Mouse (Mus musculus) liver, postnatal 0 days (tissue): ENCODE data around the gene Padi4. TPM values are rescaled to one million over a fixed set of nuclear protein-coding genes. Genes with fewer than 3 reads are reported as not detected.

ENCODE experiments used
- ATAC-seq: fragments of 200-750 bp; cut with Nextera tagmentation; 2 replicates; pipeline ENCODE4 v1.8.0; 2017; ENCODE audit warnings: mild to moderate bottlenecking, moderate library complexity
- DNase-seq: peaks from one replicate; pipeline ENCODE4 v3.0.0-alpha.2; 2016
- H3K27ac ChIP-seq: fragments of 300-500 bp; sonication (generic); 2 replicates; pipeline ENCODE4 v1.5.1; 2014; ENCODE audit warnings: antibody characterized with exemption, moderate library complexity, mild to moderate bottlenecking, low read depth
- H3K27me3 ChIP-seq: fragments of 300-500 bp; sonication (generic); 2 replicates; pipeline ENCODE4 v1.6.1; 2014; ENCODE audit warnings: low read length, control low read depth, mixed read lengths; ENCODE audit not compliant: insufficient read depth
- H3K36me3 ChIP-seq: fragments of 300-500 bp; sonication (generic); replicated peaks from 2 replicates; pipeline ENCODE4 v1.6.1; 2014; ENCODE audit warnings: mild to moderate bottlenecking, control low read depth, low read length, moderate library complexity, mixed read lengths; ENCODE audit not compliant: insufficient read depth
- H3K4me1 ChIP-seq: fragments of 300-500 bp; sonication (generic); 2 replicates; pipeline ENCODE4 v1.6.1; 2014; ENCODE audit warnings: antibody characterized with exemption, mild to moderate bottlenecking, control low read depth; ENCODE audit not compliant: insufficient read depth
- H3K4me2 ChIP-seq: fragments of 300-500 bp; sonication (generic); 2 replicates; pipeline ENCODE4 v1.6.1; 2014; ENCODE audit warnings: low read depth, mild to moderate bottlenecking, low read length, moderate library complexity, mixed read lengths
- H3K4me3 ChIP-seq: fragments of 300-500 bp; sonication (generic); 2 replicates; pipeline ENCODE4 v1.5.1; 2014; ENCODE audit warnings: low read depth, low read length
- H3K9ac ChIP-seq: fragments of 300-500 bp; sonication (generic); replicated peaks from 2 replicates; pipeline ENCODE4 v1.6.1; 2014; ENCODE audit warnings: mild to moderate bottlenecking, moderate library complexity
- H3K9me3 ChIP-seq: fragments of 300-500 bp; sonication (generic); 2 replicates; pipeline ENCODE4 v1.6.1; 2016; ENCODE audit warnings: mild to moderate bottlenecking, control low read depth, low read length, mixed read lengths
- CTCF ChIP-seq: sonication (generic); IDR thresholded peaks from 2 replicates; pipeline ENCODE4 v1.5.1; 2016; ENCODE audit warnings: antibody characterized with exemption, low read depth
- EP300 ChIP-seq: IDR thresholded peaks from 2 replicates; pipeline ENCODE4 v1.6.1; 2016; ENCODE audit warnings: antibody characterized with exemption, low read depth, mild to moderate bottlenecking
- WGBS: fragments of 180-500 bp; shearing (Covaris S2); extraction: QIAGEN DNeasy Blood & Tissue Kit; methylation state at CpG from one replicate; pipeline ENCODE4 v1.1.7; 2014; ENCODE audit not compliant: insufficient replicate concordance; 5-methylcytosine and 5-hydroxymethylcytosine counted together
- polyA plus RNA-seq: library from polyadenylated mRNA; unstranded; fragments of >200 nt; fragmentation: Nextera tagmentation; extraction: Ambion mirVana; gene quantifications from 2 replicates; pipeline ENCODE4 v1.2.1, GENCODE M21; 2015

Padi4 gene
- polyA plus RNA-seq, 1 experiment from 2014 or later, result 4.5 TPM

- Histone ChIP-seq H3K27ac (no peak overlapping the region), H3K9ac (no peak overlapping the region), H3K4me2 (no peak overlapping the region), H3K4me1 (no peaks in the 10 kb centered on the region; the same call in 1 of the 2 replicates), H3K4me3 (no peak overlapping the region), H3K27me3 (no peaks in the 10 kb centered on the region), H3K36me3 (no peaks in the 10 kb centered on the region), H3K9me3 (0 out of 2 replicates have a peak, but pooled peaks cover 3% of the 10 kb centered on the region)
- TF ChIP-seq CTCF, result no peak
- no peak for TF ChIP-seq EP300
- DNase-seq (no peak), ATAC-seq (no peak)
- 62% methylated on average over 16 of the region's 16 CpGs for WGBS
These were observed 17.0 kb upstream of the Padi4 start for GRCm38 (mm10) chr4:140791071-140791470.

- WGBS, result 79% methylated on average over 4 of the region's 4 CpGs
- DNase-seq, result no peak
- no peak for ATAC-seq
These were observed 15.9 kb upstream of the Padi4 start for GRCm38 (mm10) chr4:140789983-140790382.

GRCm38 (mm10) chr4:140788983-140789382 is 14.9 kb upstream of the Padi4 start:
- H3K4me1 ChIP-seq, result no peaks in the 10 kb centered on the region; the same call in 1 of the 2 replicates
- WGBS, result 55% methylated on average over 6 of the region's 6 CpGs
- 0 out of 2 replicates have a peak, but pooled peaks cover 3% of the 10 kb centered on the region for H3K9me3 ChIP-seq
- H3K4me2 ChIP-seq, result 0 out of 2 replicates have a peak overlapping the region, but pooled peaks have one; percentile 14
- no peaks in the 10 kb centered on the region for H3K27me3 ChIP-seq
- no peak overlapping the region for H3K4me3 ChIP-seq
- H3K36me3 ChIP-seq, result no peaks in the 10 kb centered on the region
- peak overlapping the region; percentile 61 for H3K27ac ChIP-seq
- TF ChIP-seq EP300 (no peak), CTCF (peak; percentile 97)
- DNase-seq, result peak; percentile 80
- 0 out of 2 replicates have a peak, but pooled peaks have one; percentile 30 for ATAC-seq
- H3K9ac ChIP-seq, result no peak overlapping the region

More at GRCm38 (mm10) chr4:140789983-140790382, 15.9 kb upstream of the Padi4 start:
- H3K36me3 ChIP-seq, result no peaks in the 10 kb centered on the region
- H3K27ac ChIP-seq, result no peak overlapping the region
- H3K9me3 ChIP-seq, result 0 out of 2 replicates have a peak, but pooled peaks cover 3% of the 10 kb centered on the region
- no peaks in the 10 kb centered on the region; the same call in 1 of the 2 replicates for H3K4me1 ChIP-seq
- no peak overlapping the region for H3K4me3 ChIP-seq
- no peak overlapping the region for H3K4me2 ChIP-seq
- H3K27me3 ChIP-seq, result no peaks in the 10 kb centered on the region
- TF ChIP-seq CTCF (no peak), EP300 (no peak)
- no peak overlapping the region for H3K9ac ChIP-seq

GRCm38 (mm10) chr4:140788264-140788663 is 14.2 kb upstream of the Padi4 start:
- H3K36me3 ChIP-seq, result no peaks in the 10 kb centered on the region
- H3K9ac ChIP-seq, result no peak overlapping the region
- no peak overlapping the region for H3K4me3 ChIP-seq
- no peak for ATAC-seq
- H3K9me3 ChIP-seq, result 0 out of 2 replicates have a peak, but pooled peaks cover 3% of the 10 kb centered on the region
- H3K4me1 ChIP-seq, result no peaks in the 10 kb centered on the region; the same call in 1 of the 2 replicates
- peak overlapping the region; percentile 18; the same call in 1 of the 2 replicates for H3K4me2 ChIP-seq
- 61% methylated on average over 6 of the region's 6 CpGs for WGBS
- no peak for DNase-seq
- peak overlapping the region; percentile 76 for H3K27ac ChIP-seq
- TF ChIP-seq CTCF (no peak), EP300 (no peak)
- no peaks in the 10 kb centered on the region for H3K27me3 ChIP-seq

- Histone ChIP-seq H3K27ac (peak overlapping the region; percentile 76), H3K4me2 (no peak overlapping the region; the same call in 1 of the 2 replicates), H3K4me1 (no peaks in the 10 kb centered on the region; the same call in 1 of the 2 replicates), H3K4me3 (no peak overlapping the region), H3K9ac (no peak overlapping the region), H3K36me3 (no peaks in the 10 kb centered on the region), H3K9me3 (0 out of 2 replicates have a peak, but pooled peaks cover 3% of the 10 kb centered on the region), H3K27me3 (no peaks in the 10 kb centered on the region)
- TF ChIP-seq CTCF (no peak), EP300 (no peak)
- peak; percentile 54 for DNase-seq
- ATAC-seq, result peak; percentile 52
- 34% methylated on average over 4 of the region's 4 CpGs for WGBS
These were observed 13.4 kb upstream of the Padi4 start for GRCm38 (mm10) chr4:140787414-140787813.

GRCm38 (mm10) chr4:140785217-140785616 is 11.2 kb upstream of the Padi4 start:
- no peaks in the 10 kb centered on the region for H3K4me1 ChIP-seq
- TF ChIP-seq EP300, result no peak
- no peak for TF ChIP-seq CTCF
- ATAC-seq (no peak), DNase-seq (no peak)
- H3K9ac ChIP-seq, result no peak overlapping the region
- WGBS, result 84% methylated on average over 5 of the region's 5 CpGs
- H3K9me3 ChIP-seq, result 0 out of 2 replicates have a peak, but pooled peaks cover 3% of the 10 kb centered on the region
- H3K27me3 ChIP-seq, result no peaks in the 10 kb centered on the region
- no peak overlapping the region for H3K27ac ChIP-seq
- H3K4me3 ChIP-seq, result no peak overlapping the region
- H3K4me2 ChIP-seq, result no peak overlapping the region
- H3K36me3 ChIP-seq, result no peaks in the 10 kb centered on the region
